Mouse (Mus musculus) liver, adult 2 months (tissue): ENCODE results near the gene Capn1.

Source experiments
- CTCF ChIP-seq: fragments of 200-500 bp; IDR thresholded peaks from 2 replicates; pipeline ENCODE4 v1.5.1; 2011; ENCODE audit warnings: low read depth, low read length, control low read depth
- POLR2A ChIP-seq: fragments of 200-500 bp; IDR thresholded peaks from 2 replicates; pipeline ENCODE4 v1.6.1; 2011; ENCODE audit warnings: low read length, control low read depth; ENCODE audit not compliant: insufficient read depth; ENCODE audit errors: extremely low read depth

- TF ChIP-seq CTCF, result no peak
- no peak for TF ChIP-seq POLR2A
Observed at GRCm38 (mm10) chr19:5980477-5980876, 35.2 kb downstream of the Capn1 start.
